Mouse (Mus musculus) kidney, adult 2 months (tissue): Measurements from ENCODE around the gene Ntf5. TPM values are rescaled to one million over a fixed set of nuclear protein-coding genes. Genes with fewer than 3 reads are reported as not detected.
"Not testable (repeated sequence)": the region's sequence is repeated elsewhere in the genome, so short reads cannot be mapped to it uniquely, and the experiment has no call there.

Source experiments
- DNase-seq: peaks from one replicate; pipeline ENCODE4 v3.0.0; 2021
- H3K27ac ChIP-seq: fragments of 200-500 bp; 2 replicates; pipeline ENCODE4 v1.5.1; 2012; ENCODE audit warnings: low read depth, low read length, control low read depth, inconsistent platforms; ENCODE audit not compliant: insufficient read depth
- H3K27me3 ChIP-seq: fragments of 200-500 bp; replicated peaks from 2 replicates; pipeline ENCODE4 v1.6.1; 2012; ENCODE audit warnings: mild to moderate bottlenecking, moderate library complexity, low read length, inconsistent platforms; ENCODE audit not compliant: control insufficient read depth, insufficient read depth
- H3K36me3 ChIP-seq: fragments of 200-500 bp; 2 replicates; pipeline ENCODE4 v1.6.1; 2012; ENCODE audit warnings: mild to moderate bottlenecking, moderate library complexity, low read length, inconsistent platforms; ENCODE audit not compliant: control insufficient read depth, insufficient read depth
- H3K4me1 ChIP-seq: fragments of 200-500 bp; 2 replicates; pipeline ENCODE4 v1.6.1; 2011; ENCODE audit warnings: low read length; ENCODE audit not compliant: control insufficient read depth, insufficient read depth
- H3K4me3 ChIP-seq: fragments of 200-500 bp; 2 replicates; pipeline ENCODE4 v1.5.1; 2011; ENCODE audit warnings: mild to moderate bottlenecking, low read depth, low read length, control low read depth; ENCODE audit not compliant: insufficient read depth
- CTCF ChIP-seq: fragments of 200-500 bp; conservative IDR thresholded peaks from 2 replicates; pipeline ENCODE4 v1.5.1; 2011; ENCODE audit warnings: low read depth, mild to moderate bottlenecking, control low read depth, low read length, moderate library complexity, mixed read lengths; ENCODE audit not compliant: insufficient read depth, insufficient read length
- POLR2A ChIP-seq: fragments of 200-500 bp; IDR thresholded peaks from one replicate; pipeline ENCODE4 v1.6.1; 2011; ENCODE audit warnings: low read depth, low read length, control low read depth
- WGBS: fragments of 180-500 bp; shearing (Covaris S2); methylation state at CpG from one replicate; pipeline ENCODE4 v1.1.7; 2018; 5-methylcytosine and 5-hydroxymethylcytosine counted together
- polyA plus RNA-seq: library from polyadenylated mRNA; depleted of rRNA; stranded (reverse); fragments of >200 nt; gene quantifications from 2 replicates; pipeline ENCODE4 v1.2.3, GENCODE M21; 2012

Ntf5 gene
- polyA plus RNA-seq, 1 experiment, result 0.44 TPM

- peaks cover 8% of the 10 kb centered on the region; the same call in 1 of the 2 replicates for H3K4me1 ChIP-seq
- 93% methylated on average over 15 of the region's 15 CpGs for WGBS
- H3K36me3 ChIP-seq, result peaks cover 11% of the 10 kb centered on the region
- TF ChIP-seq CTCF (no peak), POLR2A (no peak)
- no peak for DNase-seq
- no peak overlapping the region for H3K4me3 ChIP-seq
- H3K27ac ChIP-seq, result no peak overlapping the region
- no peaks in the 10 kb centered on the region for H3K27me3 ChIP-seq
Observed at GRCm38 (mm10) chr7:45454971-45455370, 41.5 kb downstream of the Ntf5 start.

DNA sequence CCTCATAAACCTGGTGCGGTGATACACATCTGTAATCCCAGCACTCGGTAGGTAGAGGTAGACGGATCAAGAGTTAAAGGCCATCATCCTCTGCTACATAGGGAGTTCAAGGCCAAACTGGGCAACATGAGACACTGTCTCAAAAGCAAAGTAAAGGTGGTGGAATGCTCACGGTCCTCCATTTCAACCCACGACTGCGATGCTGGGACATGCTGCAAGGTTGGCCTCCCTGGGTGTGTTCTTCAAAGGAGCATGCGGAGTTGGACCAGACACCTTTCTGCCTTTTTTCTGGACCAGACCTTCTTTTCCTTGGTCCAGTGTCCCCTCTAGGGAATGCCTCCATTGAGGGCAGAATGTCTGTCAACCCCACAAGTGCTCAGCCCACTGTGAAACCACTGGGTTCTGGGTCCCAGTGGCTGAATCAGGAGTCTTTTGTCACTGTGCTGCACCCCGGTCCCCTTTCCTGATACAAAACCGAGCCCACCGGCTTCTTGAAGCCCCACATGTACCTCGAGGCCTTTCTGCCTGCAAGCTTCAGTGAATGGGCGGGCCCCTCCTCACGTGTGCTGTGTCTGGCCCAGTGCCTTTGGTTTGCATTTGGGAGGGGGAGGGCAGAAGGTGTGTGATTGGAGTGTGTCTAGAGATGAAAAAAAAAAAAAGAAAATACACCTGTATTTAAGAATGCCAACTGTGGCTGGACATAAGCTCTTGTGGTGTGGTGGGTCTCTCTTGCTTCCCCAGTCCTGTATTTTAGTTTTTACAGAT is 42.6 kb downstream of the Ntf5 start:
- H3K27ac ChIP-seq, result peak overlapping the region; percentile 34; the same call in 1 of the 2 replicates
- no peak overlapping the region for H3K4me3 ChIP-seq
- TF ChIP-seq POLR2A (no peak), CTCF (no peak)
- H3K36me3 ChIP-seq, result peaks cover 11% of the 10 kb centered on the region
- DNase-seq, result no peak
- peaks cover 14% of the 10 kb centered on the region for H3K4me1 ChIP-seq
- 71% methylated on average over 13 of the region's 13 CpGs for WGBS
- no peaks in the 10 kb centered on the region for H3K27me3 ChIP-seq

DNA sequence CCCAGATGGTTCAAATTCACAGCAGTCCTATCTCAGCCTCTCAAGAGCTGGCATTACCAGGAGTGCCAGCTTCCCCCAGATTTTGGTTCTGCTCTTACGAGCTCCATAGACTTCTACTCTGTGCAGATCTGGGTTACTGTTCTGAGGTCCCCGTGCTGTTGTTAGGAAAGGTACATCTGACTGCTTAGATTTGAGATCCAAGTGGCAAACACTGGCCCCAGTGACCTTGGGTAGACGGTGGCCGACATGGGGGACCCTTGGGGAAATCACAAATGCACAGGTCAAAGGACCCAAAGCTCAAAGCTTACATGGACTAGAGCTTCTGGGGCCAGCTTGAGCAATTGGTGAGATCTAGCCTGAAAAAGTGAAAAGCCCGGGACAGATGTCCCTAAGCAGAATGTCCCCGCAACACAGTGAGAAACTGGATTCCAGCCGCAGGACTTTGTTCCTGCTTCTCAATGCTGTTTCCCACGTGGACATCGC is 43.3 kb downstream of the Ntf5 start:
- Histone ChIP-seq H3K36me3 (peaks cover 11% of the 10 kb centered on the region), H3K27ac (peak overlapping the region; percentile 34), H3K4me1 (peaks cover 16% of the 10 kb centered on the region), H3K4me3 (no peak overlapping the region), H3K27me3 (no peaks in the 10 kb centered on the region)
- 25% methylated on average over 9 of the region's 9 CpGs for WGBS
- TF ChIP-seq CTCF (no peak), POLR2A (no peak)
- DNase-seq, result no peak

GRCm38 (mm10) chr7:45457204-45458060 is 43.9 kb downstream of the Ntf5 start:
- Histone ChIP-seq H3K27ac (peak overlapping the region; percentile 83), H3K36me3 (peaks cover 11% of the 10 kb centered on the region), H3K27me3 (no peaks in the 10 kb centered on the region), H3K4me1 (peaks cover 19% of the 10 kb centered on the region), H3K4me3 (peak overlapping the region; percentile 82)
- TF ChIP-seq POLR2A, result no peak
- TF ChIP-seq CTCF, result no peak
- DNase-seq, result peak; percentile 91
- 27% methylated on average over 10 of the region's 10 CpGs for WGBS

DNA sequence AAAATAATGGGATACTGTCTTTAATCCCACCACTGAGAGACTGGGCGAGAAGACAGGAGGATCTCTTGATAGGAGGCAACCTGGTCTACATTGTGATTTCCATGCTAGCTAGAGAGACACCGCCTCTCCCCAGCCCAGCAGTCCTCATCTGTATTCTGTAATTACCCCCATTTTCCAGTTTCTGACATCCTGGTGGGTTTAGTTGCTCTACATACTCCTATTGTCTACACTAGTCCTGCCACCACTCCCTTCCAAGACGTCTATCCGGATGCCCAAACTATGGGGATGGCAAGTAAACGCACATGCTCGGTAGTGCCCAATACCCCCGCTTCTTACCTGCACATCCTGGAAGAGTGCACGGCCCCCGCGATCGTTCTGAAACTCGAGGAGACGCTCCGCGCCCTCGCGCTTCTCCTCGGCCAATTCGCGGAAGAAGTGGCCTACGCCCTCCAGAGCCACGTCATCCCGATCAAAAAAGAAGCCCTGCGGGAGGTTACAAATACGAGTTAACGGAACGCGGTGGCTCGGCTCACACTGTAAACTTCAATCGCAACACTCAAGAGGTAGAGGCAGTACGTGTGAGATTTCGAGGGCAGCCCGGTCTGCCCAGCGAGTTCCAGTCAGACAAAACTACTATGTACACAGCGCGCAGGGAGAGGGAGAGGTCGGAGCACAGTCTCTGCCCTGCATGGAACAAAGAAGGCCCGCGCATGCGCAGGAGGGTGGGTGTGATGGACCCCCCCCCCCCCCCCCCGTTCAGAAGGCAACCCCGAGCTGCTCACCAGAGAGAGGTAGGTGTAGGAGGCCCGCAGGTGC is 45.5 kb downstream of the Ntf5 start:
- peaks cover 11% of the 10 kb centered on the region for H3K36me3 ChIP-seq
- no peak for TF ChIP-seq CTCF
- peak; percentile 26 for TF ChIP-seq POLR2A
- H3K27ac ChIP-seq, result peak overlapping the region; percentile 83
- WGBS, result under 1% methylated on average over 43 of the region's 43 CpGs
- peak overlapping the region; percentile 82 for H3K4me3 ChIP-seq
- no peaks in the 10 kb centered on the region for H3K27me3 ChIP-seq
- DNase-seq, result peak; percentile 80
- peaks cover 19% of the 10 kb centered on the region for H3K4me1 ChIP-seq

- H3K4me3 ChIP-seq, result peak within 1 kb of the TSS; percentile 82
- peak; percentile 99 for DNase-seq
- WGBS, result under 1% methylated on average over 32 of the region's 37 CpGs
- peak; percentile 89 for TF ChIP-seq POLR2A
- H3K36me3 ChIP-seq, result peaks cover 11% of the 10 kb centered on the region
- H3K27me3 ChIP-seq, result not testable (repeated sequence)
- peak within 1 kb of the TSS; percentile 95 for H3K27ac ChIP-seq
- H3K4me1 ChIP-seq, result peaks cover 19% of the 10 kb centered on the region
Observed at GRCm38 (mm10) chr7:45459564-45460140, 46.2 kb downstream of the Ntf5 start, which contains the start of gene Ftl1. Gene Ftl1, minus strand, starts transcription at chr7:45459884.
